Mouse (Mus musculus): ENCODE data around the gene Pgrmc2. TPM values are rescaled to one million over a fixed set of nuclear protein-coding genes. Genes with fewer than 3 reads are reported as not detected.
A peak's percentile ranks its signal among the peaks of the same experiment; 100 is the strongest.

The Pgrmc2 gene
- polyA plus RNA-seq, 2 experiments, result 11.5 to 12.9 TPM

GRCm38 (mm10) chr3:41078673-41079072 is 4.2 kb downstream of the Pgrmc2 start:
- Histone ChIP-seq H3K4me1 (replicated peaks; ENCODE audit: control insufficient read depth in 2 of 2, insufficient read depth in 2 of 2, low read length in 1 of 2) (peaks cover 3 to 8% of the 10 kb centered on the region in 2 experiments), H3K27ac (no peak overlapping the region), H3K27me3 (ENCODE audit: control insufficient read depth, insufficient read depth, low read length) (no peaks in the 10 kb centered on the region), H3K36me3 (replicated peaks; ENCODE audit: control insufficient read depth, insufficient read depth, low read depth) (no peaks in the 10 kb centered on the region), H3K9ac (replicated peaks) (no peak overlapping the region), H3K9me3 (ENCODE audit: control insufficient read depth, low read length) (no peaks in the 10 kb centered on the region), H3K4me2 (ENCODE audit: low read depth) (no peak overlapping the region), H3K4me3 (ENCODE audit: insufficient read depth in 1 of 2, low read depth in 2 of 2, low read length in 2 of 2) (no peak overlapping the region)
- WGBS (ENCODE audit: insufficient replicate concordance), result 82% methylated on average over 2 of the region's 2 CpGs
- TF ChIP-seq CTCF (IDR thresholded peaks at IDR 0.05; ENCODE audit: low read depth) (no peak), EP300 (IDR thresholded peaks at IDR 0.05; ENCODE audit: low read depth) (no peak)
- DNase-seq (ENCODE audit: low read depth in 3 of 3, low spot score in 3 of 3), result no peak
- ATAC-seq (ENCODE audit: insufficient read depth), result no peak

GRCm38 (mm10) chr3:41075376-41075775 is 7.5 kb downstream of the Pgrmc2 start:
- H3K4me1 ChIP-seq (replicated peaks; ENCODE audit: control insufficient read depth in 2 of 2, insufficient read depth in 2 of 2, low read length in 1 of 2), result no peaks in the 10 kb centered on the region; a peak in 1 of 4 replicates
- H3K27me3 ChIP-seq (ENCODE audit: control insufficient read depth, insufficient read depth, low read length), result no peaks in the 10 kb centered on the region
- H3K27ac ChIP-seq, result no peak overlapping the region
- H3K9me3 ChIP-seq (ENCODE audit: control insufficient read depth, low read length), result no peaks in the 10 kb centered on the region
- H3K4me3 ChIP-seq (ENCODE audit: insufficient read depth in 1 of 2, low read depth in 2 of 2, low read length in 2 of 2), result no peak overlapping the region
- no peak overlapping the region for H3K4me2 ChIP-seq (ENCODE audit: low read depth)
- no peaks in the 10 kb centered on the region for H3K36me3 ChIP-seq (replicated peaks; ENCODE audit: control insufficient read depth, insufficient read depth, low read depth)
- H3K9ac ChIP-seq (replicated peaks), result no peak overlapping the region
- 85% methylated on average over 8 of the region's 8 CpGs for WGBS (ENCODE audit: insufficient replicate concordance)
- no peak for TF ChIP-seq EP300 (IDR thresholded peaks at IDR 0.05; ENCODE audit: low read depth)
- TF ChIP-seq CTCF (IDR thresholded peaks at IDR 0.05; ENCODE audit: low read depth), result no peak
- ATAC-seq (ENCODE audit: insufficient read depth) (no peak), DNase-seq (ENCODE audit: low read depth in 3 of 3, low spot score in 3 of 3) (no peak)

- Histone ChIP-seq H3K9ac (replicated peaks) (no peak overlapping the region), H3K27ac (no peak overlapping the region), H3K36me3 (replicated peaks; ENCODE audit: control insufficient read depth, insufficient read depth, low read depth) (peaks cover 11% of the 10 kb centered on the region), H3K9me3 (ENCODE audit: control insufficient read depth, low read length) (no peaks in the 10 kb centered on the region), H3K4me3 (ENCODE audit: insufficient read depth in 1 of 2, low read depth in 2 of 2, low read length in 2 of 2) (no peak overlapping the region), H3K4me2 (ENCODE audit: low read depth) (no peak overlapping the region), H3K4me1 (replicated peaks; ENCODE audit: control insufficient read depth in 2 of 2, insufficient read depth in 2 of 2, low read length in 1 of 2) (peaks cover 0 to 3% of the 10 kb centered on the region in 2 experiments; a peak in 2 of 4 replicates), H3K27me3 (ENCODE audit: control insufficient read depth, insufficient read depth, low read length) (no peaks in the 10 kb centered on the region)
- ATAC-seq (ENCODE audit: insufficient read depth) (no peak), DNase-seq (ENCODE audit: low read depth in 3 of 3, low spot score in 3 of 3) (no peak)
- 76% methylated on average over 2 of the region's 2 CpGs for WGBS (ENCODE audit: insufficient replicate concordance)
- TF ChIP-seq EP300 (IDR thresholded peaks at IDR 0.05; ENCODE audit: low read depth) (no peak), CTCF (IDR thresholded peaks at IDR 0.05; ENCODE audit: low read depth) (peak; percentile 36)
These were observed 12.3 kb downstream of the Pgrmc2 start for GRCm38 (mm10) chr3:41070519-41070918.

- TF ChIP-seq CTCF (IDR thresholded peaks at IDR 0.05; ENCODE audit: low read depth), result no peak
- TF ChIP-seq EP300 (IDR thresholded peaks at IDR 0.05; ENCODE audit: low read depth), result no peak
- H3K36me3 ChIP-seq (replicated peaks; ENCODE audit: control insufficient read depth, insufficient read depth, low read depth), result peaks cover 11% of the 10 kb centered on the region
- H3K27me3 ChIP-seq (ENCODE audit: control insufficient read depth, insufficient read depth, low read length), result no peaks in the 10 kb centered on the region
- no peak overlapping the region for H3K4me2 ChIP-seq (ENCODE audit: low read depth)
- H3K4me1 ChIP-seq (replicated peaks; ENCODE audit: control insufficient read depth in 2 of 2, insufficient read depth in 2 of 2, low read length in 1 of 2), result peaks cover 0 to 5% of the 10 kb centered on the region in 2 experiments; a peak in 2 of 4 replicates
- no peak overlapping the region for H3K9ac ChIP-seq (replicated peaks)
- H3K4me3 ChIP-seq (ENCODE audit: insufficient read depth in 1 of 2, low read depth in 2 of 2, low read length in 2 of 2), result no peak overlapping the region
- ATAC-seq (ENCODE audit: insufficient read depth) (no peak), DNase-seq (ENCODE audit: low read depth in 3 of 3, low spot score in 3 of 3) (peak in 2 of 3 experiments; percentile 3 to 4)
- no peak overlapping the region for H3K27ac ChIP-seq
- 66% methylated on average over 2 of the region's 2 CpGs for WGBS (ENCODE audit: insufficient replicate concordance)
- H3K9me3 ChIP-seq (ENCODE audit: control insufficient read depth, low read length), result no peaks in the 10 kb centered on the region
These were observed 17.5 kb downstream of the Pgrmc2 start for GRCm38 (mm10) chr3:41065320-41065719.

- no peak for ATAC-seq (ENCODE audit: insufficient read depth)
- no peak overlapping the region for H3K27ac ChIP-seq
These were observed 20.1 kb downstream of the Pgrmc2 start for GRCm38 (mm10) chr3:41062758-41063157.

More at GRCm38 (mm10) chr3:41062758-41063157, 20.1 kb downstream of the Pgrmc2 start:
- Histone ChIP-seq H3K4me2 (ENCODE audit: low read depth) (no peak overlapping the region), H3K9ac (replicated peaks) (no peak overlapping the region), H3K27me3 (ENCODE audit: control insufficient read depth, insufficient read depth, low read length) (no peaks in the 10 kb centered on the region), H3K9me3 (ENCODE audit: control insufficient read depth, low read length) (no peaks in the 10 kb centered on the region), H3K4me3 (ENCODE audit: insufficient read depth in 1 of 2, low read depth in 2 of 2, low read length in 2 of 2) (no peak overlapping the region), H3K4me1 (replicated peaks; ENCODE audit: control insufficient read depth in 2 of 2, insufficient read depth in 2 of 2, low read length in 1 of 2) (peaks cover 0 to 5% of the 10 kb centered on the region in 2 experiments; a peak in 2 of 4 replicates), H3K36me3 (replicated peaks; ENCODE audit: control insufficient read depth, insufficient read depth, low read depth) (peaks cover 3% of the 10 kb centered on the region; the same call in 1 of the 2 replicates)
- 59% methylated on average over 2 of the region's 2 CpGs for WGBS (ENCODE audit: insufficient replicate concordance)
- no peak for DNase-seq (ENCODE audit: low read depth in 3 of 3, low spot score in 3 of 3)
- TF ChIP-seq EP300 (IDR thresholded peaks at IDR 0.05; ENCODE audit: low read depth), result no peak
- no peak for TF ChIP-seq CTCF (IDR thresholded peaks at IDR 0.05; ENCODE audit: low read depth)
